Mouse (Mus musculus) gastrocnemius, adult 2 months (tissue): ENCODE measurements around the gene Snupn. TPM values are rescaled to one million over a fixed set of nuclear protein-coding genes. Genes with fewer than 3 reads are reported as not detected.
"Not testable (repeated sequence)": the region's sequence is repeated elsewhere in the genome, so short reads cannot be mapped to it uniquely, and the experiment has no call there.

ENCODE experiments used
- DNase-seq: peaks from one replicate; pipeline ENCODE4 v3.0.0; 2022
- H3K27ac ChIP-seq: fragments of 200-600 bp; 2 replicates; pipeline ENCODE4 v1.8.1; 2022; ENCODE audit warnings: mild to moderate bottlenecking
- H3K4me3 ChIP-seq: fragments of 200-600 bp; 2 replicates; pipeline ENCODE4 v1.8.1; 2022; ENCODE audit warnings: mild to moderate bottlenecking, moderate library complexity
- CTCF ChIP-seq: fragments of 200-600 bp; IDR thresholded peaks from 2 replicates; pipeline ENCODE4 v1.8.1; 2022; ENCODE audit warnings: antibody characterized with exemption, mild to moderate bottlenecking, moderate library complexity
- intact Hi-C: fragments of 180-260 bp; cut with DNase I; formaldehyde crosslinking; loops from one replicate; pipeline ENCODE4 v1.15.1; 2025
- long read RNA-seq, 2 experiments: library from polyadenylated mRNA; stranded (forward); transcript quantifications; one replicate each; pipeline ENCODE4 v2.0.0; 2021
- total RNA-seq, 2 experiments: library from RNA; stranded (reverse); gene quantifications; 2 replicates each; pipeline ENCODE4 v1.2.3; 2021

Snupn gene
- 10 to 100 TPM in 1 of 2 experiments, 1 to 10 TPM in 1; 8.4 to 11.3 TPM for total RNA-seq
- long read RNA-seq, experiment 1, transcript Snupn-201 (9 exons, 1,391 nt) = major isoform, 21 of 22 reads
- long read RNA-seq, experiment 1, partial matches to known transcripts = 0 of 22 reads
- long read RNA-seq, experiment 1, other reads (novel, unspliced or antisense) = 1 of 22 reads
- long read RNA-seq, experiment 2, transcript Snupn-201 (9 exons, 1,391 nt) = major isoform, 16 of 17 reads
- long read RNA-seq, experiment 2, partial matches to known transcripts = 0 of 17 reads
- long read RNA-seq, experiment 2, other reads (novel, unspliced or antisense) = 1 of 17 reads

- peak within 1 kb of the TSS; percentile 94 for H3K4me3 ChIP-seq
- peak within 1 kb of the TSS; percentile 97 for H3K27ac ChIP-seq
- DNase-seq = peak; percentile 98
- TF ChIP-seq CTCF = no peak
- intact Hi-C loops = loop anchor here (1.0 to 2.0 kb wide), 2 partner anchors 60 to 181 kb away; no protein-coding TSS in a partner anchor
Observed at GRCm38 (mm10) chr9:56950414-56951400, at the start of gene Snupn. Gene Snupn, plus strand, starts transcription at chr9:56950878.

- intact Hi-C loops = no loop called here
- peak overlapping the region; percentile 57 for H3K27ac ChIP-seq
- peak; percentile 64 for DNase-seq
Observed at GRCm38 (mm10) chr9:56901187-56901586, 49.5 kb upstream of the Snupn start.

GRCm38 (mm10) chr9:56903662-56904061, 47.0 kb upstream of the Snupn start:
- no peak for TF ChIP-seq CTCF
- intact Hi-C loops = no loop called here
- no peak overlapping the region for H3K27ac ChIP-seq
- DNase-seq = peak; percentile 12
- no peak overlapping the region for H3K4me3 ChIP-seq

More at GRCm38 (mm10) chr9:56901187-56901586, 49.5 kb upstream of the Snupn start:
- no peak for TF ChIP-seq CTCF
- H3K4me3 ChIP-seq = no peak overlapping the region

- no peak for TF ChIP-seq CTCF
- Histone ChIP-seq H3K27ac (no peak overlapping the region), H3K4me3 (no peak overlapping the region)
- DNase-seq = peak; percentile 38
- intact Hi-C loops = no loop called here
Observed at GRCm38 (mm10) chr9:56907549-56907948, 43.1 kb upstream of the Snupn start.

- intact Hi-C loops, H3K4me3 ChIP-seq, H3K27ac ChIP-seq, DNase-seq: not testable (repeated sequence)
Observed at GRCm38 (mm10) chr9:56909991-56910390, 40.7 kb upstream of the Snupn start.

- no peak for DNase-seq
- H3K4me3 ChIP-seq = no peak overlapping the region
- intact Hi-C loops = no loop called here
- H3K27ac ChIP-seq = no peak overlapping the region
- TF ChIP-seq CTCF = no peak
Observed at GRCm38 (mm10) chr9:56911017-56911416, 39.7 kb upstream of the Snupn start.

GRCm38 (mm10) chr9:56913991-56914390, 36.7 kb upstream of the Snupn start:
- intact Hi-C loops = no loop called here
- peak; percentile 60 for DNase-seq
- Histone ChIP-seq H3K27ac (peak overlapping the region; percentile 63), H3K4me3 (no peak overlapping the region)
- TF ChIP-seq CTCF = no peak

- Histone ChIP-seq H3K27ac (peak overlapping the region; percentile 58), H3K4me3 (no peak overlapping the region)
- TF ChIP-seq CTCF = no peak
- no peak for DNase-seq
- intact Hi-C loops = no loop called here
Observed at GRCm38 (mm10) chr9:56915116-56915515, 35.6 kb upstream of the Snupn start.

GRCm38 (mm10) chr9:56915695-56916410, 34.8 kb upstream of the Snupn start:
- Histone ChIP-seq H3K4me3 (no peak overlapping the region), H3K27ac (peak overlapping the region; percentile 58)
- peak; percentile 52 for DNase-seq
- intact Hi-C loops = no loop called here
- TF ChIP-seq CTCF = no peak

- no peak overlapping the region for H3K4me3 ChIP-seq
- TF ChIP-seq CTCF = no peak
- no peak for DNase-seq
- intact Hi-C loops = no loop called here
- no peak overlapping the region for H3K27ac ChIP-seq
Observed at GRCm38 (mm10) chr9:56917131-56917530, 33.5 kb upstream of the Snupn start.

GRCm38 (mm10) chr9:56918466-56918865, 32.2 kb upstream of the Snupn start:
- no peak for DNase-seq
- intact Hi-C loops = no loop called here
- Histone ChIP-seq H3K27ac (no peak overlapping the region), H3K4me3 (no peak overlapping the region)
- no peak for TF ChIP-seq CTCF

GRCm38 (mm10) chr9:56922746-56923145, 27.9 kb upstream of the Snupn start:
- no peak for DNase-seq
- peak overlapping the region; percentile 88 for H3K4me3 ChIP-seq
- peak overlapping the region; percentile 93 for H3K27ac ChIP-seq
- intact Hi-C loops = no loop called here
- no peak for TF ChIP-seq CTCF
